Mouse (Mus musculus) megakaryocyte, embryonic 14.5 days (primary cell): ENCODE data around the gene Acadm.

Experiments used
- FLI1 ChIP-seq: IDR thresholded peaks from 2 replicates; pipeline ENCODE4 v1.6.1; 2012; ENCODE audit warnings: low read length, inconsistent platforms, mixed read lengths
- GATA1 ChIP-seq: IDR thresholded peaks from 3 replicates; pipeline ENCODE4 v1.6.1; 2012; ENCODE audit warnings: mixed read lengths, low read length, inconsistent platforms, borderline replicate concordance

- TF ChIP-seq GATA1 (no peak), FLI1 (no peak)
Observed at GRCm38 (mm10) chr3:153905251-153906135, 38.9 kb downstream of the Acadm start.
